Mouse (Mus musculus) macrophage (primary cell): ENCODE data around the gene Brpf3. TPM values are rescaled to one million over a fixed set of nuclear protein-coding genes. Genes with fewer than 3 reads are reported as not detected.
A peak's percentile ranks its signal among the peaks of the same experiment; 100 is the strongest.

Experiments used
- H3K27ac ChIP-seq: fragments of 350-480 bp; formaldehyde crosslinking; 2 replicates; pipeline ENCODE4 v1.9.0; 2021
- H3K36me3 ChIP-seq: fragments of 350-480 bp; formaldehyde crosslinking; 2 replicates; pipeline ENCODE4 v1.9.0; 2021; ENCODE audit errors: inconsistent target
- H3K4me3 ChIP-seq: fragments of 350-480 bp; formaldehyde crosslinking; 2 replicates; pipeline ENCODE4 v1.9.0; 2021; ENCODE audit errors: inconsistent target
- H3K79me2 ChIP-seq: fragments of 350-480 bp; formaldehyde crosslinking; 2 replicates; pipeline ENCODE4 v1.9.0; 2021; ENCODE audit errors: inconsistent target
- WGBS: methylation state at CpG from one replicate; pipeline ENCODE4 v1.1.7; 2026; ENCODE audit warnings: inconsistent platforms; ENCODE audit not compliant: missing documents; 5-methylcytosine and 5-hydroxymethylcytosine counted together
- polyA plus RNA-seq: library from polyadenylated mRNA; stranded (reverse); fragments of 250-400 nt; gene quantifications from 3 replicates; pipeline ENCODE4 v1.2.4, GENCODE M21; 2018; ENCODE audit warnings: inconsistent platforms

Gene Brpf3
- polyA plus RNA-seq, 1 experiment from 2014 or later = 24.5 TPM

GRCm38 (mm10) chr17:28777231-28778005, 23.5 kb upstream of the Brpf3 start:
- Histone ChIP-seq H3K4me3 (no peak overlapping the region), H3K27ac (no peak overlapping the region), H3K79me2 (no peaks in the 10 kb centered on the region), H3K36me3 (no peaks in the 10 kb centered on the region)
- 91% methylated on average over 16 of the region's 16 CpGs for whole genome bisulfite sequencing

- no peak overlapping the region for H3K27ac ChIP-seq
- 90% methylated on average over 3 of the region's 3 CpGs for WGBS
- H3K36me3 ChIP-seq = no peaks in the 10 kb centered on the region
- H3K79me2 ChIP-seq = no peaks in the 10 kb centered on the region
- no peak overlapping the region for H3K4me3 ChIP-seq
Measured at GRCm38 (mm10) chr17:28779735-28780134, 21.2 kb upstream of the Brpf3 start.

- Histone ChIP-seq H3K27ac (no peak overlapping the region), H3K4me3 (no peak overlapping the region), H3K36me3 (no peaks in the 10 kb centered on the region), H3K79me2 (no peaks in the 10 kb centered on the region)
- WGBS = 82% methylated on average over 3 of the region's 3 CpGs
Measured at GRCm38 (mm10) chr17:28780836-28781235, 20.1 kb upstream of the Brpf3 start.

GRCm38 (mm10) chr17:28781290-28782045, 19.4 kb upstream of the Brpf3 start:
- no peak overlapping the region for H3K4me3 ChIP-seq
- 76% methylated on average over 8 of the region's 9 CpGs for whole genome bisulfite sequencing
- no peak overlapping the region for H3K27ac ChIP-seq
- no peaks in the 10 kb centered on the region for H3K79me2 ChIP-seq
- no peaks in the 10 kb centered on the region for H3K36me3 ChIP-seq

- Histone ChIP-seq H3K27ac (no peak overlapping the region), H3K4me3 (no peak overlapping the region), H3K79me2 (no peaks in the 10 kb centered on the region), H3K36me3 (no peaks in the 10 kb centered on the region)
- 100% methylated on average over 3 of the region's 3 CpGs for WGBS
Measured at GRCm38 (mm10) chr17:28785036-28785435, 15.9 kb upstream of the Brpf3 start.

GRCm38 (mm10) chr17:28787507-28787906, 13.4 kb upstream of the Brpf3 start:
- no peaks in the 10 kb centered on the region for H3K36me3 ChIP-seq
- H3K4me3 ChIP-seq = no peak overlapping the region
- no peak overlapping the region for H3K27ac ChIP-seq
- 98% methylated on average over 12 of the region's 12 CpGs for WGBS
- no peaks in the 10 kb centered on the region for H3K79me2 ChIP-seq

GRCm38 (mm10) chr17:28797031-28797430, 3.9 kb upstream of the Brpf3 start:
- no peak overlapping the region for H3K4me3 ChIP-seq
- H3K27ac ChIP-seq = no peak overlapping the region
- WGBS = 100% methylated on average over 4 of the region's 4 CpGs
- H3K79me2 ChIP-seq = peaks cover 3% of the 10 kb centered on the region; the same call in 1 of the 2 replicates
- no peaks in the 10 kb centered on the region for H3K36me3 ChIP-seq

- no peak overlapping the region for H3K4me3 ChIP-seq
- H3K79me2 ChIP-seq = peaks cover 28% of the 10 kb centered on the region; the same call in 1 of the 2 replicates
- no peak overlapping the region for H3K27ac ChIP-seq
- no peaks in the 10 kb centered on the region for H3K36me3 ChIP-seq
- 16% methylated on average over 14 of the region's 14 CpGs for WGBS
Measured at GRCm38 (mm10) chr17:28799291-28800160, 1.4 kb upstream of the Brpf3 start.

- H3K27ac ChIP-seq = no peak overlapping the region
- H3K36me3 ChIP-seq = no peaks in the 10 kb centered on the region
- WGBS = 5% methylated on average over 14 of the region's 15 CpGs
Measured at GRCm38 (mm10) chr17:28800281-28800670, 614 bp upstream of the Brpf3 start.

GRCm38 (mm10) chr17:28801474-28802005, 650 bp downstream of the Brpf3 start:
- H3K79me2 ChIP-seq = peaks cover 34% of the 10 kb centered on the region; the same call in 1 of the 2 replicates
- peaks cover 8% of the 10 kb centered on the region for H3K36me3 ChIP-seq
- H3K27ac ChIP-seq = peak overlapping the region; percentile 29; the same call in 1 of the 2 replicates
- H3K4me3 ChIP-seq = peak overlapping the region; percentile 72
- under 1% methylated on average over 41 of the region's 42 CpGs for WGBS

More at GRCm38 (mm10) chr17:28800281-28800670, 614 bp upstream of the Brpf3 start:
- H3K79me2 ChIP-seq = peaks cover 34% of the 10 kb centered on the region; the same call in 1 of the 2 replicates
- H3K4me3 ChIP-seq = peak overlapping the region; percentile 8; the same call in 1 of the 2 replicates

- H3K4me3 ChIP-seq = peak overlapping the region; percentile 72
- H3K27ac ChIP-seq = peak overlapping the region; percentile 29; the same call in 1 of the 2 replicates
- WGBS = 3% methylated on average over 18 of the region's 18 CpGs
Measured at GRCm38 (mm10) chr17:28802006-28802481, 1.2 kb downstream of the Brpf3 start.

GRCm38 (mm10) chr17:28803316-28803715, 2.4 kb downstream of the Brpf3 start:
- Histone ChIP-seq H3K27ac (no peak overlapping the region), H3K36me3 (peaks cover 19% of the 10 kb centered on the region), H3K79me2 (peaks cover 34% of the 10 kb centered on the region; the same call in 1 of the 2 replicates), H3K4me3 (no peak overlapping the region)
- 100% methylated on average over 1 of the region's 1 CpGs for WGBS

More at GRCm38 (mm10) chr17:28802006-28802481, 1.2 kb downstream of the Brpf3 start:
- Histone ChIP-seq H3K36me3 (peaks cover 13% of the 10 kb centered on the region), H3K79me2 (peaks cover 34% of the 10 kb centered on the region; the same call in 1 of the 2 replicates)

- 96% methylated on average over 6 of the region's 6 CpGs for WGBS
- Histone ChIP-seq H3K36me3 (peaks cover 19% of the 10 kb centered on the region), H3K79me2 (peaks cover 34% of the 10 kb centered on the region; the same call in 1 of the 2 replicates), H3K4me3 (no peak overlapping the region), H3K27ac (no peak overlapping the region)
Measured at GRCm38 (mm10) chr17:28804973-28805372, 4.1 kb downstream of the Brpf3 start.

- peaks cover 19% of the 10 kb centered on the region for H3K36me3 ChIP-seq
- peaks cover 33% of the 10 kb centered on the region; the same call in 1 of the 2 replicates for H3K79me2 ChIP-seq
- no peak overlapping the region for H3K4me3 ChIP-seq
- no peak overlapping the region for H3K27ac ChIP-seq
- 96% methylated on average over 17 of the region's 19 CpGs for WGBS
Measured at GRCm38 (mm10) chr17:28806770-28807169, 5.9 kb downstream of the Brpf3 start.
